Mouse (Mus musculus): ENCODE data around the gene Gnptab. TPM values are rescaled to one million over a fixed set of nuclear protein-coding genes. Genes with fewer than 3 reads are reported as not detected.

Gnptab gene
- total RNA-seq, 4 experiments from 2014 or later, result 29.6 to 40.1 (median 34.0) TPM

DNA sequence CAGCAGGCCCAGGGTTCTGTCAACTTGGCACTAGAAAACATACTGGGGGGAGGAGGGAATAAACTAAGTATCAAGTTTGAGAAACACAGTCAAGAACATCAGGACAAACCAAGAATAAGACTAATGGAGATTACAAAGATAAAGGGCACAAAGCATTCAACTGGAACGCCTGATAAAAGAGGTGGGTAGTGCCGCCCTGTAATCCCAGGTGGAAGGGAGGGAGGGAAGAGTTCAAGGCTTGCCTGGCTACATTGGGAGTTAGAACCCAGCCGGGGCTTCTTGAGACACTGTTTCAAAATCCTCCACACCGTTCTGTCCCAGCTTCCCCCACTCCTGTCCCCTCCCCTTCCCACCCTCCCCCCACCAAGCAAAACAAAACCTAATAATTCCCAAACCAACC, 1.3 kb upstream of the Gnptab start:
- no peak for DNase-seq

DNA sequence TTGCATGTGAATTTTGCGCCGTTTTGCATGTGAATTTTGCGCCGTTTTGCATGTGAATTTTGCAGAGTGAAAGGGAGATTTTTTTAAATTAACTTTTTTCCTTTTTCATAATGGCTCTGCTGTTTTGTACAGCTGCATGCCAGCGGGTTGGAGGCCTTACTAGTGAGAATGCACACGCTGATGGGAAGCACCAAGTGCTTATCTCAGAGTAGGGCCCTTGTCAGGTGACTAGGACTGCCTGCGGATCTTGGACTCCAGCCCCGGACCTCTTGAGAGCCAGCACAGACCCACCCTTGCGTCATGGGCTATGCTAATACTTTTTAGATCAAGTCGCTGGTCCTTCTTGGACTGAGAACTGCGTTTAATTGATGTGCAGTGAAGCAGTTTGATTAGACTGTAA, 1.1 kb downstream of the Gnptab start:
- DNase-seq, result peak; percentile 34

- no peak for DNase-seq
Measured at GRCm38 (mm10) chr10:88380430-88381060, 1.6 kb downstream of the Gnptab start.

- DNase-seq, result no peak
Measured at GRCm38 (mm10) chr10:88381286-88381685, 2.4 kb downstream of the Gnptab start.

DNA sequence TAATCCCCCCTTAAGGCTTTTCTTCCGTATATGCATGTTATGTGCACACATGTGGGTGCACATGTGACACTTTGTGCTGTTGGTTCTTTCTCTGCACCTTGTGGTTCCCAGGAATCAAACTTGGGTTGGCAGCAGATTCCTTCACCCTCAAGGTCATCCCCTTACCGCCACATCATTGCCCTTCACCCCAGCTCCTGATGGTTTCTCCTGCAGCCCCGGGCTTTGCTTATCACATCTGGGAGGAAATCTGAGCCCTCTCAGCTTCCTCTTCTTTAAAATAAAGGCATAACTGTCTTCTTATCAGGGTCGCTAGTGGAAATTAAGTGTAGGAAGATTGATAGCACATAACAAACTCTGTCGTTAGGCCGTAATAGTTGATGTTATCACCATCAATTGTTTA, 3.1 kb downstream of the Gnptab start:
- DNase-seq, result no peak

GRCm38 (mm10) chr10:88383479-88383878, 4.5 kb downstream of the Gnptab start:
- DNase-seq, result no peak

- DNase-seq, result no peak
Measured at GRCm38 (mm10) chr10:88384081-88384480, 5.1 kb downstream of the Gnptab start.

DNA sequence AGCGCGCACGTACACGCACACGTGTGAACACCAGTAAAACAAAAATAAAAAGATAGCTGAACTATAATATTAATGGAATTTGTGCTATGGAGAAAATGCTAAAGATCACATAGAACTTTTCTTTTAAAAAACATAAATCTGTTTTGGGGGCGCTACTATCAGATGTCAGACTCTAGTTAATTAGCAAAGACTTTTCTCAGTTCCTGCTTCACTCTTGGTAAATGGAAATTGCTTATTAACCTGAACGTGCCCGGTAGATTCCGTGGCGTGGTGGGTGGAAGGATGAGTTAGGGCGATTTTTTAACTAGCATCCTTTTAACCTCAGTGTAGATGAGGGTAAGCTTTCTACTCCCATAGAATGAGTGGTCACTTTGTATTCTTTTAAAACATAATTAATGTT, 6.4 kb downstream of the Gnptab start:
- DNase-seq, result no peak

- no peak for DNase-seq
Measured at GRCm38 (mm10) chr10:88385758-88386157, 6.8 kb downstream of the Gnptab start.

GRCm38 (mm10) chr10:88386251-88386650, 7.3 kb downstream of the Gnptab start:
- no peak for DNase-seq

DNA sequence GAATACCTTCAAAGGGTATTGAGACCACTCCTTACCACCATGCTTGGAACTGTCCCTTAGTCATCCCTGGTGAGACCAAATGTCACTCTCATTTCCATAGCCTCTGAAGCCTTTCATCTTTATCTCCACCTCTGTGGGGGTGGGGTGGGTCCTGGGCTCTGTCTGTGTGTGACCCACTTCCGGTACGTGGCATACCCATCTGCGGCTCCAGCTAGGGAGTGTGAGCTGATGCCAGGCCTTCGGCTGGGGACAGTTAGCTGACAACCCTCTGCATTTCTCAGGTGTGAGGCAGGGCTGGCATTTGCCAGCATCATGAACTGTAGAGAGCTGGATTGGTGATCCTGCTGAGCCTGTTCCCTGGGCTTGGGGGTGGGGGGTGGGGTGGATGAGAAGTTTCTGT, 10.6 kb downstream of the Gnptab start:
- DNase-seq, result no peak

- no peak for DNase-seq
Measured at GRCm38 (mm10) chr10:88390096-88390790, 11.3 kb downstream of the Gnptab start.

DNA sequence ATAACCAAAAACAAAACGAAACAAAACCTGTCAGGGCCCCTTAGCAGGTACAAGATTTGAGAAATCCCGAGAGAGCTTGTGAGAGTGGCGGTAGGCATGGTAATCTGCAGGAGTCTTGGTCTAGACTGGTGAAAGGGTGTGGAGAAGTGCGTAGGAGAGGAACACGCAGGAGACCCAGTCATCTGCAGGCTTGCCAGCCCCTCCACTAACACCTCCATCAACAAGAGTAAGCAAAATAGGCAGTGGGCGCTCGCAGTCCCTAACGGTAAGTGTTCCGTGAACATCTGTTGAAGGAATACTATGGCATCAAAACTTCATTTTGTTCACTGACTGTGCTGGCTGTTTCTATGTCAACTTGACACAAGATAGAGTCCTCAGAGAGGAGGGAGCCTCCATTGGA, 12.6 kb downstream of the Gnptab start:
- no peak for DNase-seq

- DNase-seq, result no peak
Measured at GRCm38 (mm10) chr10:88392181-88392847, 13.4 kb downstream of the Gnptab start.

DNA sequence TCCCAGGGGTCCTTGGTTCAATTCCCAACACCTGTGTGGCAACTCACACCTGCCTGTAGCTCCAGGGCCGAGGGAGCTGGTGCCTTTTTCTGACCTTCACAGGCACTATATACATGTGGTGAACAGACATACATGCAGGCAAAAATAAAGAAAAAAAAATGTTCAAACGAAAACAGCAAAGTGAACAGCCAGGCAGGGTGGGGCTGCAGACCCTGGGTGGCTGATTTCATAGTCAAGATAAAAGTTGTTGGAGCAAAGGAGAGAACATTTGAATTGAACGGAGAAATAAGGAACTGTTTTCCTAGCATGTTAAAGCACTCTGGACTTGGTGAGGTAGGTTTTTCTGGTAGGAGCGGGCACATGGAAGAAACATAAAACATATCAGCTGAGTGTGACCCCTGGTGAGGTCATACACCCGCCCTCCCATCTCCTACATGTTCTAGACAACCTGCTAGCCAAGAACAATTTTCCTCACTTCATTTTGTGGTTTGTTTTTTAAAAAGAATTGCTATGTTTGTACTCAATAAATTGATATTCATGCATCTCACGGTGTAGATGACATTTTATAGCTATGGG, 19.8 kb downstream of the Gnptab start:
- DNase-seq, result no peak

DNA sequence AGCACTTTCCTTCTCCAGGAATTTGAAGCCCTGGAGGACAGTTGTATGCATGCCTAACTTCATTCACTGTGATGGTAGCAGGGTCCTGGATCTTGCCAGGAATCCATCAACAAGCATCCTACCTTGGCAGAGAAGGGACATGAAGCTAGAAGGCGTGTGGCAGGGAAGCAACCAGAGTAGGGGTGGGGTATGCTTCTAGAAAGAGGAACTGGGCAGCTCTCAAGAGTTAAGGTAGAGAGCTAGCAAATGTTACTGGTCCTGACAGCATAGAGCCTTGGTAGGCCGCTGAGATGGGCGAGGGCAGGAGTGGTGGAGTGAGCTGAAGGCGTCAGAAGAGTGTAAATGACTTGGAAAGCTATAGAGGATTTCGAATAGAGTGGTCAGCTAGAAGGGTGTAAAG, 20.3 kb downstream of the Gnptab start:
- DNase-seq, result no peak

- no peak for DNase-seq
Measured at GRCm38 (mm10) chr10:88403021-88403420, 24.1 kb downstream of the Gnptab start.

GRCm38 (mm10) chr10:88404220-88404619, 25.3 kb downstream of the Gnptab start:
- no peak for DNase-seq

DNA sequence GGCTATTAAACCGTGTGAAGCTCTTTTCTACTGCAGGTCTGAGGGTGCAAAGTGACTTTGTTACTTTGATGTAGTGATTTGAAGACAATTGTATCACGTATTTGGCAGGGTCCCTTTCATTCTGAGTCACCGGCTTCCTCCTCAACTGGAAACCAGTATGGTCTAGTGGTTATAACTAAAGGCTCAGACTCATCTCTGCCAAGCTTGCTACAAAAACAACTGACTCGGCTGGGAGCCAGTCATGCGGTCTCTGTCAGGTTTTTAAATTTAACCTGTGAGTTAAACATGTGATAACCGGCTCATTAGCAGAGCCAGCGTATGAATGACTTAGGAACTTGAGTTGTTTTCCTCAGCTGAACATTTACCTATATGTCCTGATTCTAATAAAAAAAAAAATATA, 26.9 kb downstream of the Gnptab start:
- no peak for DNase-seq

GRCm38 (mm10) chr10:88407875-88408631, 29.1 kb downstream of the Gnptab start:
- no peak for DNase-seq

GRCm38 (mm10) chr10:88409751-88410150, 30.8 kb downstream of the Gnptab start:
- DNase-seq, result no peak

DNA sequence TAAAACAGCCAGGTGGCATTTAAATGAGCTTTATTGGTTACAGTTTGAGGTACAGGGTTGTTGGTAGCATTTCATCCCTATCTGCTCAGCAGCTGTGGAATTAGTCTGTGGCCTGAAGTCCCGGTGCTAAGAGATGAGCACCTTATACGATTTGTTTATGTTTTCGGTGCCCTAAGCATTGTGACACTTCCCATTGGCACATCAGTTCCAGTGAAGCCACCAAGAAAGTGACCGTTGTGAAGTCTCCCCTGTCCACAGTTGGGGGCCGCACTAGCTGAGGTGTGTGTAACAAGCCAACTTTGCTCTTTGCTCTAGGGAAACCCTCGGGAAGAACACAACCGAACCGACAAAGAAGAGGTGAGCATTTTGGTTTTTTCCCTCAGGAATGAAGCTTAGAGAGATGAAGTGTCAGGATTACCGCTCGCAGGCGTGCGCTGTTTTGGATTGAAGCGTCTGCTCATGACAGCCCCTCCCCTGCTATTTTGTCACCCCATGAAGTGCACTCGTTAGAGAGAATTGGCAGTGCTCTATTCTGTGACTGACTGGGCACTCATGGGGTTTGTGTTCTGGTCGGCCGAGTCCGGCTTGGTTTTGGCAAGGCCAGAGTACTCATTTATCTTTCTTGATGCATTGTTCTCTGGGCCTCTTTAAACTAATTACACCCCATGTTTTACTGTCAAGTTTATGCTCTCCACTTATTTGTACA, 33.5 kb downstream of the Gnptab start:
- DNase-seq, result no peak
